9 mouse cellular contexts compared by ENCODE assay signal in the genomic region with DNA sequence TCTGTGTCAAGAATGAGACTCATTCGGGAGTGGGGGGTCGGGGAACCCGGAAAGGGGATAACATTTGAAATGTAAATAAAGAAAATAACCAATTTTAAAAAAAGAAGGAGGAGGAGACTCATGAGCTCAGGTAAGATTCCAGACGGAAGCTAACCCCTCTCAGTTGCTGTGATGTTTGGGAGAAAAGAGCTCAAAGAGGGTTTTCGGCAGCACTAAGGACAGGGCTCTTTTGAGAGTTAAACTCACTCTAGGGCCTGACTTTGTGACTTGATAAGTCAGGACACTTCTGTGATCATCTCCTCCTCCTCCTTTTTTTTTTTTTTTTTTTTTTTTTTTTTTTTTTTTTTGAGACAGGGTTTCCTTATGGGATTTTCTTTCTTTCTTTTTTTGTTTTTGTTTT. TPM values are rescaled to one million over a fixed set of nuclear protein-coding genes. Genes with fewer than 3 reads are reported as not detected.
DNase-seq lines count a peak whose midpoint lies in the region; ATAC-seq and TF ChIP-seq lines count a peak whose summit lies in the region.
"Had no signal": no experiment of that assay in that cellular context is flagged by ENCODE, and none has a peak within 500 bp of the region (broad histone marks: within the 10 kb centered on the region; RNA-seq: fewer than 3 reads in every experiment).

No protein-coding gene starts in this region.

- peak overlapping the region; percentile 66 for H3K9ac ChIP-seq in intestine, embryonic 14.5 days (ENCODE audit: low read length)
- peak overlapping the region; percentile 82; the same call in 1 of the 2 replicates for H3K9ac ChIP-seq in neural tube, embryonic 12.5 days

- H3K9me3 ChIP-seq in intestine, embryonic 14.5 days (ENCODE audit: control insufficient read depth, low read length) = peaks cover 6% of the 10 kb centered on the region; the same call in 1 of the 2 replicates
- no peaks in the 10 kb centered on the region for H3K9me3 ChIP-seq in neural tube, embryonic 12.5 days

- no peak for ATAC-seq in intestine, embryonic 14.5 days (replicated peaks; ENCODE audit: low FRiP score, low TSS enrichment, low read depth)
- no peak for ATAC-seq in neural tube, embryonic 12.5 days (ENCODE audit: low FRiP score, low read depth)

- WGBS in intestine, embryonic 14.5 days = 23% methylated on average over 5 of the region's 5 CpGs
- WGBS in neural tube, embryonic 12.5 days = 49% methylated on average over 5 of the region's 5 CpGs

- H3K4me3 ChIP-seq in layer of hippocampus, adult 2 months = peak overlapping the region; percentile 76
- peak overlapping the region; percentile 85 for H3K4me3 ChIP-seq in brown adipose tissue, adult 24 weeks (ENCODE audit: insufficient read depth, low read depth, low read length)
- peak overlapping the region; percentile 61 for H3K4me3 ChIP-seq in intestine, embryonic 14.5 days (ENCODE audit: low read depth, low read length)
- H3K4me3 ChIP-seq in neural tube, embryonic 12.5 days = peak overlapping the region; percentile 62

- peak overlapping the region; percentile 99 for H3K27ac ChIP-seq in layer of hippocampus, adult 2 months
- H3K27ac ChIP-seq in brown adipose tissue, adult 24 weeks (replicated peaks; ENCODE audit: low read depth, low read length) = peak overlapping the region; percentile 95; the same call in 1 of the 2 replicates
- peak overlapping the region; percentile 95 for H3K27ac ChIP-seq in intestine, embryonic 14.5 days (ENCODE audit: low read depth)
- H3K27ac ChIP-seq in neural tube, embryonic 12.5 days = no peak overlapping the region

- H3K36me3 ChIP-seq in intestine, embryonic 14.5 days (ENCODE audit: control insufficient read depth, insufficient read depth, low read length) = peaks cover 23% of the 10 kb centered on the region
- H3K36me3 ChIP-seq in neural tube, embryonic 12.5 days = peaks cover 22% of the 10 kb centered on the region

- no peaks in the 10 kb centered on the region for H3K27me3 ChIP-seq in intestine, embryonic 14.5 days (replicated peaks; ENCODE audit: control insufficient read depth, insufficient read depth, low read length)
- no peaks in the 10 kb centered on the region for H3K27me3 ChIP-seq in neural tube, embryonic 12.5 days (replicated peaks)

- no peak for DNase-seq in layer of hippocampus, adult 2 months (ENCODE audit: low spot score in 2 of 2)
- no peak for DNase-seq in layer of hippocampus, postnatal 25 days (ENCODE audit: extremely low spot score in 1 of 2, low spot score in 1 of 2)
- no peak for DNase-seq in intestine, embryonic 14.5 days (ENCODE audit: low spot score)
- DNase-seq in adrenal gland, postnatal 36 days = no peak
- DNase-seq in ovary, postnatal 14 days (ENCODE audit: low spot score) = no peak
- no peak for DNase-seq in ovary, adult 18-20 months (ENCODE audit: low spot score)

- H3K4me1 ChIP-seq in brown adipose tissue, adult 24 weeks (ENCODE audit: control insufficient read depth, insufficient read depth, insufficient read length, low read length) = peaks cover 3% of the 10 kb centered on the region; the same call in 1 of the 2 replicates
- H3K4me1 ChIP-seq in intestine, embryonic 14.5 days (replicated peaks; ENCODE audit: control insufficient read depth, insufficient read depth, low read length) = 0 out of 2 replicates have a peak, but pooled peaks cover 4% of the 10 kb centered on the region
- H3K4me1 ChIP-seq in neural tube, embryonic 12.5 days = no peaks in the 10 kb centered on the region; the same call in 1 of the 2 replicates

- no peak for TF ChIP-seq CTCF in layer of hippocampus, adult 2 months (conservative IDR thresholded peaks at IDR 0.05)

- H3K4me2 ChIP-seq in intestine, embryonic 14.5 days (ENCODE audit: low read length) = peak overlapping the region; percentile 60
- peak overlapping the region; percentile 57 for H3K4me2 ChIP-seq in neural tube, embryonic 12.5 days (replicated peaks)

RNA-seq across cellular contexts. Expression of gene Zfp784, which starts 0.7 kb away (rescaled TPM):
- 1 to 10 TPM; 7.3 to 7.8 TPM for total RNA-seq in layer of hippocampus, adult 2 months (2021)
- 1 to 10 TPM; 5.1 to 6.5 TPM for total RNA-seq in layer of hippocampus, postnatal 25 days (2021)
- polyA plus RNA-seq in brown adipose tissue, adult 24 weeks (2012; ENCODE audit: insufficient read depth, insufficient read length, missing spikeins) = 1.2 and 1.9 TPM in 2 replicates
- polyA plus RNA-seq in intestine, embryonic 14.5 days (2014; fragmentation: Nextera tagmentation; extraction: Ambion mirVana) = 4.8 and 6.3 TPM in 2 replicates
- polyA plus RNA-seq in neural tube, embryonic 12.5 days (2016; fragmentation: Nextera tagmentation; extraction: Ambion mirVana) = 4.2 and 5.9 TPM in 2 replicates
- 1 to 10 TPM; 3.8 to 4.5 TPM for total RNA-seq in adrenal gland, postnatal 36 days (2021)

RNA-seq across cellular contexts. Expression of gene 4632433K11Rik, which starts 5.0 kb away (rescaled TPM):
- total RNA-seq in layer of hippocampus, adult 2 months (2021) = not detected
- total RNA-seq in layer of hippocampus, postnatal 25 days (2021) = not detected
- polyA plus RNA-seq in brown adipose tissue, adult 24 weeks (2012; ENCODE audit: insufficient read depth, insufficient read length, missing spikeins) = not detected in 2 replicates
- polyA plus RNA-seq in intestine, embryonic 14.5 days (2014; fragmentation: Nextera tagmentation; extraction: Ambion mirVana) = not detected in 2 replicates
- polyA plus RNA-seq in neural tube, embryonic 12.5 days (2016; fragmentation: Nextera tagmentation; extraction: Ambion mirVana) = not detected in 2 replicates
- total RNA-seq in adrenal gland, postnatal 36 days (2021) = not detected
- total RNA-seq: adrenal gland, postnatal 25 days had no signal

RNA-seq across cellular contexts. Expression of gene Zfp580, which starts 12.4 kb away (rescaled TPM):
- total RNA-seq in layer of hippocampus, adult 2 months (2021) = 10 to 100 TPM; 34.1 to 35.7 TPM
- total RNA-seq in layer of hippocampus, postnatal 25 days (2021) = 10 to 100 TPM; 43.1 to 44.0 TPM
- polyA plus RNA-seq in brown adipose tissue, adult 24 weeks (2012; ENCODE audit: insufficient read depth, insufficient read length, missing spikeins) = 4.4 and 5.6 TPM in 2 replicates
- polyA plus RNA-seq in intestine, embryonic 14.5 days (2014; fragmentation: Nextera tagmentation; extraction: Ambion mirVana) = 38.3 and 40.1 TPM in 2 replicates
- polyA plus RNA-seq in neural tube, embryonic 12.5 days (2016; fragmentation: Nextera tagmentation; extraction: Ambion mirVana) = 53.5 and 56.0 TPM in 2 replicates
- 1 to 10 TPM; 6.4 to 9.3 TPM for total RNA-seq in adrenal gland, postnatal 36 days (2021)

RNA-seq across cellular contexts. Expression of gene Ccdc106, which starts 18.6 kb away (rescaled TPM):
- 10 to 100 TPM; 57.8 to 61.1 TPM for total RNA-seq in layer of hippocampus, adult 2 months (2021)
- total RNA-seq in layer of hippocampus, postnatal 25 days (2021) = 10 to 100 TPM; 66.1 to 73.5 TPM
- polyA plus RNA-seq in brown adipose tissue, adult 24 weeks (2012; ENCODE audit: insufficient read depth, insufficient read length, missing spikeins) = not detected in 2 replicates
- polyA plus RNA-seq in intestine, embryonic 14.5 days (2014; fragmentation: Nextera tagmentation; extraction: Ambion mirVana) = 15.1 and 17.1 TPM in 2 replicates
- polyA plus RNA-seq in neural tube, embryonic 12.5 days (2016; fragmentation: Nextera tagmentation; extraction: Ambion mirVana) = 14.3 and 17.0 TPM in 2 replicates
- total RNA-seq in adrenal gland, postnatal 36 days (2021) = 1 to 10 TPM in 1 of 2 experiments, under 1 TPM in 1; 0.96 to 1.4 TPM

RNA-seq across cellular contexts. Expression of gene Zfp865, which starts 18.8 kb away (rescaled TPM):
- 10 to 100 TPM; 38.6 to 41.8 TPM for total RNA-seq in layer of hippocampus, adult 2 months (2021)
- total RNA-seq in layer of hippocampus, postnatal 25 days (2021) = 10 to 100 TPM; 33.0 to 41.3 TPM
- polyA plus RNA-seq in brown adipose tissue, adult 24 weeks (2012; ENCODE audit: insufficient read depth, insufficient read length, missing spikeins) = 7.5 and 10.9 TPM in 2 replicates
- polyA plus RNA-seq in intestine, embryonic 14.5 days (2014; fragmentation: Nextera tagmentation; extraction: Ambion mirVana) = 6.2 and 7.2 TPM in 2 replicates
- 6.6 and 6.9 TPM in 2 replicates for polyA plus RNA-seq in neural tube, embryonic 12.5 days (2016; fragmentation: Nextera tagmentation; extraction: Ambion mirVana)
- 10 to 100 TPM; 22.1 to 24.1 TPM for total RNA-seq in adrenal gland, postnatal 36 days (2021)
